Mouse (Mus musculus) embryonic fibroblast, embryonic 13.5 days (primary cell): ENCODE results near the gene Zc3h12d.

Source experiments
- CTCF ChIP-seq: IDR thresholded peaks from 2 replicates; pipeline ENCODE4 v1.5.1; 2011; ENCODE audit warnings: mild to moderate bottlenecking, control low read depth, low read length, moderate library complexity, borderline replicate concordance; ENCODE audit not compliant: insufficient read depth
- POLR2A ChIP-seq: IDR thresholded peaks from 2 replicates; pipeline ENCODE4 v1.6.1; 2011; ENCODE audit warnings: low read depth, mild to moderate bottlenecking, control low read depth, low read length, moderate library complexity

GRCm38 (mm10) chr10:7826106-7826505 is 6.2 kb upstream of the Zc3h12d start:
- TF ChIP-seq CTCF (no peak), POLR2A (no peak)
